Mouse (Mus musculus) embryonic fibroblast, embryonic 13.5 days (primary cell): ENCODE measurements around the gene Bpgm. TPM values are rescaled to one million over a fixed set of nuclear protein-coding genes. Genes with fewer than 3 reads are reported as not detected.

ENCODE experiments used
- H3K27ac ChIP-seq: 2 replicates; pipeline ENCODE4 v1.5.1; 2012; ENCODE audit warnings: low read length, control low read depth, inconsistent platforms; ENCODE audit not compliant: insufficient read depth
- H3K4me1 ChIP-seq: 2 replicates; pipeline ENCODE4 v1.6.1; 2011; ENCODE audit warnings: low read length; ENCODE audit not compliant: control insufficient read depth, insufficient read depth
- H3K4me3 ChIP-seq: 2 replicates; pipeline ENCODE4 v1.5.1; 2011; ENCODE audit warnings: mild to moderate bottlenecking, control low read depth, low read length; ENCODE audit not compliant: insufficient read depth
- CTCF ChIP-seq: IDR thresholded peaks from 2 replicates; pipeline ENCODE4 v1.5.1; 2011; ENCODE audit warnings: mild to moderate bottlenecking, control low read depth, low read length, moderate library complexity, borderline replicate concordance; ENCODE audit not compliant: insufficient read depth
- POLR2A ChIP-seq: IDR thresholded peaks from 2 replicates; pipeline ENCODE4 v1.6.1; 2011; ENCODE audit warnings: low read depth, mild to moderate bottlenecking, control low read depth, low read length, moderate library complexity
- polyA plus RNA-seq: library from polyadenylated mRNA; stranded (reverse); fragments of >200 nt; gene quantifications from 2 replicates; pipeline ENCODE4 v1.2.4, GENCODE M21; 2011; ENCODE audit warnings: low read depth; ENCODE audit not compliant: missing spikeins, insufficient read length

Bpgm gene
- polyA plus RNA-seq, 1 experiment = 40.9 TPM

GRCm38 (mm10) chr6:34483390-34483789 is 7.4 kb downstream of the Bpgm start:
- TF ChIP-seq POLR2A (no peak), CTCF (no peak)
- no peak overlapping the region for H3K27ac ChIP-seq
- H3K4me1 ChIP-seq = peaks cover 9% of the 10 kb centered on the region
- no peak overlapping the region for H3K4me3 ChIP-seq

- Histone ChIP-seq H3K4me1 (peaks cover 7% of the 10 kb centered on the region; the same call in 1 of the 2 replicates), H3K27ac (no peak overlapping the region), H3K4me3 (no peak overlapping the region)
- no peak for TF ChIP-seq POLR2A
- TF ChIP-seq CTCF = no peak
Observed at GRCm38 (mm10) chr6:34483811-34484210, 7.8 kb downstream of the Bpgm start.

GRCm38 (mm10) chr6:34486071-34486626 is 10.1 kb downstream of the Bpgm start:
- no peak for TF ChIP-seq CTCF
- Histone ChIP-seq H3K27ac (no peak overlapping the region), H3K4me1 (no peaks in the 10 kb centered on the region), H3K4me3 (no peak overlapping the region)

GRCm38 (mm10) chr6:34493327-34494095 is 17.5 kb downstream of the Bpgm start:
- Histone ChIP-seq H3K4me1 (peaks cover 12% of the 10 kb centered on the region), H3K27ac (no peak overlapping the region), H3K4me3 (no peak overlapping the region)
- no peak for TF ChIP-seq POLR2A
- no peak for TF ChIP-seq CTCF

GRCm38 (mm10) chr6:34495140-34495551 is 19.1 kb downstream of the Bpgm start:
- no peak for TF ChIP-seq POLR2A
- TF ChIP-seq CTCF = no peak
- H3K4me3 ChIP-seq = no peak overlapping the region
- no peak overlapping the region for H3K27ac ChIP-seq
- peaks cover 23% of the 10 kb centered on the region for H3K4me1 ChIP-seq

GRCm38 (mm10) chr6:34497991-34498625 is 22.1 kb downstream of the Bpgm start:
- Histone ChIP-seq H3K27ac (peak overlapping the region; percentile 84), H3K4me1 (peaks cover 27% of the 10 kb centered on the region), H3K4me3 (no peak overlapping the region)
- TF ChIP-seq POLR2A (no peak), CTCF (no peak)

- Histone ChIP-seq H3K4me1 (peaks cover 21% of the 10 kb centered on the region), H3K27ac (no peak overlapping the region), H3K4me3 (no peak overlapping the region)
- no peak for TF ChIP-seq CTCF
- no peak for TF ChIP-seq POLR2A
Observed at GRCm38 (mm10) chr6:34502291-34502690, 26.3 kb downstream of the Bpgm start.

GRCm38 (mm10) chr6:34505957-34506356 is 29.9 kb downstream of the Bpgm start:
- TF ChIP-seq CTCF = no peak
- no peak for TF ChIP-seq POLR2A
- Histone ChIP-seq H3K4me3 (no peak overlapping the region), H3K4me1 (0 out of 2 replicates have a peak, but pooled peaks cover 3% of the 10 kb centered on the region), H3K27ac (no peak overlapping the region)

- H3K4me3 ChIP-seq = no peak overlapping the region
- no peak overlapping the region for H3K27ac ChIP-seq
- TF ChIP-seq CTCF (no peak), POLR2A (no peak)
- no peaks in the 10 kb centered on the region for H3K4me1 ChIP-seq
Observed at GRCm38 (mm10) chr6:34507581-34507980, 31.6 kb downstream of the Bpgm start.

GRCm38 (mm10) chr6:34508016-34508415 is 32.0 kb downstream of the Bpgm start:
- no peak overlapping the region for H3K4me3 ChIP-seq
- H3K27ac ChIP-seq = no peak overlapping the region
- no peaks in the 10 kb centered on the region for H3K4me1 ChIP-seq
- TF ChIP-seq CTCF (no peak), POLR2A (no peak)
